Mouse (Mus musculus) kidney, embryonic 14.5 days (tissue): ENCODE measurements around the gene Emc8. TPM values are rescaled to one million over a fixed set of nuclear protein-coding genes. Genes with fewer than 3 reads are reported as not detected.

Experiments used
- ATAC-seq: fragments of 200-750 bp; cut with Nextera tagmentation; 2 replicates; pipeline ENCODE4 v1.8.0; 2017; ENCODE audit warnings: moderate number of reproducible peaks, mild to moderate bottlenecking, moderate TSS enrichment, moderate library complexity; ENCODE audit not compliant: low FRiP score, low TSS enrichment
- H3K27ac ChIP-seq: fragments of 300-500 bp; sonication (generic); 2 replicates; pipeline ENCODE4 v1.5.1; 2014; ENCODE audit warnings: low read depth, mild to moderate bottlenecking, low read length, moderate library complexity, mixed read lengths
- H3K27me3 ChIP-seq: fragments of 300-500 bp; sonication (generic); 2 replicates; pipeline ENCODE4 v1.6.1; 2014; ENCODE audit warnings: mild to moderate bottlenecking, low read length; ENCODE audit not compliant: control insufficient read depth, insufficient read depth
- H3K36me3 ChIP-seq: fragments of 300-500 bp; sonication (generic); 2 replicates; pipeline ENCODE4 v1.6.1; 2014; ENCODE audit warnings: low read length, mixed read lengths; ENCODE audit not compliant: control insufficient read depth, insufficient read depth
- H3K4me1 ChIP-seq: fragments of 300-500 bp; sonication (generic); 2 replicates; pipeline ENCODE4 v1.6.1; 2014; ENCODE audit warnings: low read length, mixed read lengths; ENCODE audit not compliant: control insufficient read depth, insufficient read depth
- H3K4me2 ChIP-seq: fragments of 300-500 bp; sonication (generic); replicated peaks from 2 replicates; pipeline ENCODE4 v1.6.1; 2014; ENCODE audit warnings: low read depth, mild to moderate bottlenecking, low read length
- H3K4me3 ChIP-seq: fragments of 300-500 bp; sonication (generic); 2 replicates; pipeline ENCODE4 v1.5.1; 2014; ENCODE audit warnings: mild to moderate bottlenecking, low read length
- H3K9ac ChIP-seq: fragments of 300-500 bp; sonication (generic); 2 replicates; pipeline ENCODE4 v1.6.1; 2014; ENCODE audit warnings: low read depth, mild to moderate bottlenecking, low read length, moderate library complexity
- H3K9me3 ChIP-seq: fragments of 300-500 bp; sonication (generic); 2 replicates; pipeline ENCODE4 v1.6.1; 2016; ENCODE audit warnings: low read length; ENCODE audit not compliant: control insufficient read depth
- WGBS: fragments of 180-500 bp; shearing (Covaris S2); extraction: QIAGEN DNeasy Blood & Tissue Kit; methylation state at CpG from one replicate; pipeline ENCODE4 v1.1.7; 2014; 5-methylcytosine and 5-hydroxymethylcytosine counted together
- polyA plus RNA-seq: library from polyadenylated mRNA; unstranded; fragments of >200 nt; fragmentation: Nextera tagmentation; extraction: Ambion mirVana; gene quantifications from 2 replicates; pipeline ENCODE4 v1.2.1, GENCODE M21; 2014

Emc8 gene
- polyA plus RNA-seq, 1 experiment from 2014 or later, result 297 TPM

- Histone ChIP-seq H3K27ac (no peak overlapping the region), H3K27me3 (no peaks in the 10 kb centered on the region), H3K4me2 (no peak overlapping the region), H3K4me3 (no peak overlapping the region), H3K4me1 (no peaks in the 10 kb centered on the region), H3K9me3 (no peaks in the 10 kb centered on the region), H3K9ac (no peak overlapping the region), H3K36me3 (no peaks in the 10 kb centered on the region)
- WGBS, result 88% methylated on average over 6 of the region's 6 CpGs
- no peak for ATAC-seq
These were observed 57.5 kb downstream of the Emc8 start for GRCm38 (mm10) chr8:120610824-120611223.

- no peak overlapping the region for H3K27ac ChIP-seq
- no peak overlapping the region for H3K9ac ChIP-seq
- no peak overlapping the region for H3K4me3 ChIP-seq
- H3K9me3 ChIP-seq, result no peaks in the 10 kb centered on the region
- WGBS, result 15% methylated on average over 7 of the region's 7 CpGs
- no peaks in the 10 kb centered on the region for H3K4me1 ChIP-seq
- H3K4me2 ChIP-seq, result no peak overlapping the region
- H3K36me3 ChIP-seq, result no peaks in the 10 kb centered on the region
- no peak for ATAC-seq
- H3K27me3 ChIP-seq, result no peaks in the 10 kb centered on the region
These were observed 60.5 kb downstream of the Emc8 start for GRCm38 (mm10) chr8:120607885-120608284.

DNA sequence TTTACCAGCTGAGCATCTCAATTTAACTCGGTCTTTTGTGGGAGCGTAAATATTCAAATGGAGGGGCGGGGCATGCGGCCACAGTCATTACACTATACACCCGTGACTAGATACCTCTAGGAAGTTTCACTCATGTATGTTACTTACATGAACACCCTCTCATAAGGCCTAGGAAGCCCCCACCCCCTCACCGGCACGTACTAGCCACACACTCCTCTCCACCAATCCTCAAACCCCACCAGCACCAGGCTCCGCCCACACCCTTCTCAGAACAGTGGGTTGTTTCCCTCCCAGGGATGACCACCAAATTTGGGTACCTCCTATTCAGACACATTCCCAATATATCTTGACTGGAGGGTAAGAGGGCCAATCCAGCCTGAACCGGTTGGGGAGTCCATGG lies 60.9 kb downstream of the Emc8 start:
- H3K36me3 ChIP-seq, result no peaks in the 10 kb centered on the region
- H3K4me3 ChIP-seq, result no peak overlapping the region
- H3K9ac ChIP-seq, result no peak overlapping the region
- 83% methylated on average over 9 of the region's 9 CpGs for WGBS
- ATAC-seq, result 0 out of 2 replicates have a peak, but pooled peaks have one; percentile 39
- H3K27me3 ChIP-seq, result no peaks in the 10 kb centered on the region
- H3K9me3 ChIP-seq, result no peaks in the 10 kb centered on the region
- no peak overlapping the region for H3K4me2 ChIP-seq
- H3K4me1 ChIP-seq, result no peaks in the 10 kb centered on the region
- H3K27ac ChIP-seq, result no peak overlapping the region

Other genes with a start within 250 kb of the Emc8 start
- 118 and 145 TPM in 2 replicates for gene Gins2, start 79.3 kb downstream of the Emc8 start, polyA plus RNA-seq
- 2.0 and 2.6 TPM in 2 replicates for gene 1190005I06Rik, start 20.9 kb downstream of the Emc8 start, polyA plus RNA-seq
- gene Gm27021, start 494 bp downstream of the Emc8 start, polyA plus RNA-seq, result 3.6 and 3.7 TPM in 2 replicates
- gene Cox4i1, start 351 bp downstream of the Emc8 start, polyA plus RNA-seq, result 968 and 1,059 TPM in 2 replicates
- gene Irf8, start 67.8 kb upstream of the Emc8 start, polyA plus RNA-seq, result 5.6 and 5.7 TPM in 2 replicates